ENCODE assay signal across 8 mouse cellular contexts in genomic region chr4:43000141-43000986, GRCm38 (mm10). TPM values are rescaled to one million over a fixed set of nuclear protein-coding genes. Genes with fewer than 3 reads are reported as not detected.
DNase-seq lines count a peak whose midpoint lies in the region; ATAC-seq and TF ChIP-seq lines count a peak whose summit lies in the region.
"Not testable (repeated sequence)": the region's sequence is repeated elsewhere in the genome, so short reads cannot be mapped to it uniquely, and the experiment has no call there.

TSS of gene Vcp (minus strand) at chr4:43000507.

- TF ChIP-seq POLR2A in CH12.LX (IDR thresholded peaks at IDR 0.05; ENCODE audit: low read depth, low read length) = peak; percentile 63; the same call in 1 of the 2 replicates

- peak; percentile 98 for DNase-seq in CH12.LX (ENCODE audit: extremely low read depth)
- DNase-seq in c-Kit-positive CD71-positive TER-119-negative erythroid progenitor cells, embryonic 14.5 days (ENCODE audit: low read depth) = peak; percentile 97
- DNase-seq in forebrain, embryonic 11.5 days (ENCODE audit: low spot score) = peak; percentile 99
- DNase-seq in kidney, postnatal 36 days = peak; percentile 98 to 99
- peak; percentile 99 for DNase-seq in telencephalon, adult 2 months (ENCODE audit: low read depth, low spot score)

- peak within 1 kb of the TSS; percentile 96 for H3K9ac ChIP-seq in CH12.LX (ENCODE audit: insufficient read depth, low read depth)
- H3K9ac ChIP-seq in forebrain, embryonic 11.5 days (ENCODE audit: low read length) = peak within 1 kb of the TSS; percentile 78
- peak within 1 kb of the TSS; percentile 100 for H3K9ac ChIP-seq in heart, embryonic 16.5 days (ENCODE audit: low read length)
- H3K9ac ChIP-seq in liver, embryonic 15.5 days = peak within 1 kb of the TSS; percentile 95
- H3K9ac ChIP-seq in neural tube, embryonic 12.5 days = peak within 1 kb of the TSS; percentile 96

- H3K27me3 ChIP-seq in CH12.LX (replicated peaks); forebrain, embryonic 11.5 days (ENCODE audit: control insufficient read depth, insufficient read depth, low read length); heart, embryonic 16.5 days (ENCODE audit: control insufficient read depth, insufficient read depth, low read length); liver, embryonic 15.5 days; neural tube, embryonic 12.5 days (replicated peaks): not testable (repeated sequence)

- peak within 1 kb of the TSS; percentile 67 for H3K4me2 ChIP-seq in CH12.LX (ENCODE audit: insufficient read depth, low read depth, poor library complexity, severe bottlenecking)
- peak within 1 kb of the TSS; percentile 83 for H3K4me2 ChIP-seq in forebrain, embryonic 11.5 days (ENCODE audit: low read depth, low read length, severe bottlenecking)
- peak within 1 kb of the TSS; percentile 94 for H3K4me2 ChIP-seq in heart, embryonic 16.5 days (ENCODE audit: low read depth, low read length)
- H3K4me2 ChIP-seq in liver, embryonic 15.5 days = peak within 1 kb of the TSS; percentile 74
- peak within 1 kb of the TSS; percentile 72 for H3K4me2 ChIP-seq in neural tube, embryonic 12.5 days (replicated peaks)

- H3K36me3 ChIP-seq in CH12.LX (replicated peaks in 1 of 2; ENCODE audit: control insufficient read depth in 1 of 2, insufficient read depth in 1 of 2, low read length in 1 of 2) = peaks cover 16 to 55% of the 10 kb centered on the region in 2 experiments
- H3K36me3 ChIP-seq in forebrain, embryonic 11.5 days (ENCODE audit: control insufficient read depth, insufficient read depth, low read length); heart, embryonic 16.5 days (ENCODE audit: control insufficient read depth, insufficient read depth): not testable (repeated sequence)
- H3K36me3 ChIP-seq in liver, embryonic 15.5 days (replicated peaks) = peaks cover 28% of the 10 kb centered on the region
- H3K36me3 ChIP-seq in neural tube, embryonic 12.5 days = peaks cover 11% of the 10 kb centered on the region

- H3K27ac ChIP-seq in CH12.LX (ENCODE audit: insufficient read depth, low read depth) = peak within 1 kb of the TSS; percentile 94
- H3K27ac ChIP-seq in forebrain, embryonic 11.5 days (ENCODE audit: low read depth, low read length) = peak within 1 kb of the TSS; percentile 92
- peak within 1 kb of the TSS; percentile 100 for H3K27ac ChIP-seq in heart, embryonic 16.5 days (ENCODE audit: low read length)
- peak within 1 kb of the TSS; percentile 100 for H3K27ac ChIP-seq in liver, embryonic 15.5 days (replicated peaks)
- peak within 1 kb of the TSS; percentile 99 for H3K27ac ChIP-seq in neural tube, embryonic 12.5 days

- peak within 1 kb of the TSS; percentile 80 to 98 (median 88) for H3K4me3 ChIP-seq in CH12.LX (replicated peaks in 1 of 3; ENCODE audit: low read depth in 2 of 3, low read length in 2 of 3, poor library complexity in 1 of 3)
- peak within 1 kb of the TSS; percentile 94 for H3K4me3 ChIP-seq in forebrain, embryonic 11.5 days (ENCODE audit: low read depth, low read length)
- H3K4me3 ChIP-seq in heart, embryonic 16.5 days (ENCODE audit: low read length) = peak within 1 kb of the TSS; percentile 94
- peak within 1 kb of the TSS; percentile 96 for H3K4me3 ChIP-seq in liver, embryonic 15.5 days (replicated peaks)
- H3K4me3 ChIP-seq in neural tube, embryonic 12.5 days = peak within 1 kb of the TSS; percentile 94

- dilution Hi-C loops in CH12.LX (cut with MboI; ENCODE audit: extremely low pct_ligation_motif_present, extremely low pct_unique_long_range_greater_than_20kb, low sequenced_read_pairs) = not testable (repeated sequence)

- in situ Hi-C loops in CH12.LX (cut with MboI; ENCODE audit: low pct_ligation_motif_present, low pct_unique_long_range_greater_than_20kb, low sequenced_read_pairs) = loop anchor here (25.0 kb wide), 1 partner anchor 562 kb away; the partner anchor contains the start of genes Creb3 and Tln1

- peaks cover 0 to 19% of the 10 kb centered on the region in 2 experiments; a peak in 2 of 4 replicates for H3K4me1 ChIP-seq in CH12.LX (ENCODE audit: control insufficient read depth in 1 of 2, insufficient read depth in 2 of 2)
- not testable (repeated sequence) for H3K4me1 ChIP-seq in forebrain, embryonic 11.5 days (replicated peaks; ENCODE audit: control insufficient read depth, insufficient read depth, low read length)
- peaks cover 23% of the 10 kb centered on the region for H3K4me1 ChIP-seq in heart, embryonic 16.5 days (ENCODE audit: control insufficient read depth, insufficient read depth, low read length)
- H3K4me1 ChIP-seq in liver, embryonic 15.5 days (replicated peaks) = peaks cover 32% of the 10 kb centered on the region
- H3K4me1 ChIP-seq in neural tube, embryonic 12.5 days = peaks cover 22% of the 10 kb centered on the region

- ATAC-seq in forebrain, embryonic 11.5 days (replicated peaks; ENCODE audit: low FRiP score) = peak; percentile 99
- ATAC-seq in heart, embryonic 16.5 days (replicated peaks; ENCODE audit: extremely low read depth, insufficient read depth, low FRiP score) = peak; percentile 98
- peak; percentile 94 for ATAC-seq in liver, embryonic 15.5 days (ENCODE audit: insufficient read depth)
- peak; percentile 99 for ATAC-seq in neural tube, embryonic 12.5 days (ENCODE audit: low FRiP score, low read depth)

- peaks cover 43% of the 10 kb centered on the region for H3K79me2 ChIP-seq in CH12.LX (replicated peaks; ENCODE audit: control insufficient read depth, extremely low read depth, insufficient read depth, poor library complexity, severe bottlenecking)

- WGBS in forebrain, embryonic 11.5 days = under 1% methylated on average over 45 of the region's 56 CpGs
- WGBS in heart, embryonic 16.5 days = 1% methylated on average over 46 of the region's 56 CpGs
- 1% methylated on average over 53 of the region's 56 CpGs for WGBS in liver, embryonic 15.5 days (ENCODE audit: insufficient replicate concordance)
- under 1% methylated on average over 54 of the region's 56 CpGs for WGBS in neural tube, embryonic 12.5 days

- TF ChIP-seq CTCF in CH12.LX (conservative IDR thresholded peaks at IDR 0.05 in 1 of 2, IDR thresholded peaks at IDR 0.05 in 1 of 2; ENCODE audit: low read depth in 2 of 2, low read length in 2 of 2) = not testable (repeated sequence)

- not testable (repeated sequence) for H3K9me3 ChIP-seq in CH12.LX (replicated peaks; ENCODE audit: low read length); forebrain, embryonic 11.5 days (ENCODE audit: control insufficient read depth, low read length); heart, embryonic 16.5 days (replicated peaks; ENCODE audit: control insufficient read depth, low read length); liver, embryonic 15.5 days (replicated peaks); neural tube, embryonic 12.5 days

- TF ChIP-seq EP300 in CH12.LX (IDR thresholded peaks at IDR 0.05; ENCODE audit: low read length) = not testable (repeated sequence)

- not testable (repeated sequence) for TF ChIP-seq RAD21 in CH12.LX (IDR thresholded peaks at IDR 0.05; ENCODE audit: low read depth, low read length)

TF ChIP-seq in CH12.LX, 34 proteins besides CTCF, POLR2A, EP300 and RAD21:
- TF ChIP-seq NELFE (IDR thresholded peaks at IDR 0.05; ENCODE audit: low read depth, low read length) = peak; percentile 21; the same call in 1 of the 2 replicates
- peak; percentile 72; the same call in 1 of the 2 replicates for TF ChIP-seq TBP (conservative IDR thresholded peaks at IDR 0.05; ENCODE audit: low read depth, low read length)
- 0 out of 2 replicates have a peak, but pooled peaks have one; percentile 33 for TF ChIP-seq MYC (IDR thresholded peaks at IDR 0.05; ENCODE audit: low read depth, low read length)
- peak; percentile 98 for TF ChIP-seq CHD2 (IDR thresholded peaks at IDR 0.05; ENCODE audit: low read length)
- peak; percentile 69 for TF ChIP-seq HCFC1 (IDR thresholded peaks at IDR 0.05; ENCODE audit: low read depth, low read length)
- peak; percentile 40 for TF ChIP-seq NRF1 (IDR thresholded peaks at IDR 0.05; ENCODE audit: low read depth, low read length)
- peak; percentile 79 for TF ChIP-seq ELF1 (IDR thresholded peaks at IDR 0.05; ENCODE audit: low read depth, low read length)
- TF ChIP-seq TCF12 (IDR thresholded peaks at IDR 0.05; ENCODE audit: low read depth, low read length) = peak; percentile 10; the same call in 1 of the 2 replicates
- peak; percentile 81 for TF ChIP-seq POLR2AphosphoS2 (IDR thresholded peaks at IDR 0.05; ENCODE audit: low read depth, low read length)
- peak; percentile 60; the same call in 1 of the 2 replicates for TF ChIP-seq KAT2A (IDR thresholded peaks at IDR 0.05; ENCODE audit: insufficient replicate concordance, low read length)
TF ChIP-seq in CH12.LX: peak in this region for 10; not testable (repeated sequence) for 24.

RNA-seq across cellular contexts. Expression of gene Vcp, which starts in this region (rescaled TPM):
- total RNA-seq in CH12.LX (2012; rRNA removed) (237 and 301 TPM in 2 replicates), CH12.LX (2014; rRNA removed) (200 and 203 TPM in 2 replicates)
- 462 and 463 TPM in 2 replicates for polyA plus RNA-seq in CH12.LX (2012; ENCODE audit: insufficient read length, low read depth)
- 653 and 672 TPM in 2 replicates for polyA plus RNA-seq in forebrain, embryonic 11.5 days (2014; fragmentation: Nextera tagmentation; extraction: Ambion mirVana)
- polyA plus RNA-seq in heart, embryonic 16.5 days (2015; fragmentation: Nextera tagmentation; extraction: Ambion mirVana) = 457 and 488 TPM in 2 replicates
- polyA plus RNA-seq in liver, embryonic 15.5 days (2015; fragmentation: Nextera tagmentation; extraction: Ambion mirVana) = 202 and 204 TPM in 2 replicates
- 631 and 640 TPM in 2 replicates for polyA plus RNA-seq in neural tube, embryonic 12.5 days (2016; fragmentation: Nextera tagmentation; extraction: Ambion mirVana)

Comparison
In these comparisons a context has a peak if more than half of its experiments do, and no peak if none do; other contexts are left out.
1. Peak in every context shown above with its lines: DNase-seq, ATAC-seq, H3K4me3 ChIP-seq and H3K27ac ChIP-seq.